Mouse (Mus musculus) cerebellum, postnatal 4 days (tissue): Measurements from ENCODE around the gene Arhgef3.
A peak's percentile ranks its signal among the peaks of the same experiment; 100 is the strongest.

Source experiments
- DNase-seq, 2 experiments: peaks; one replicate each; pipeline ENCODE4 v3.0.0; 2022; ENCODE audit warnings: low spot score in 2 of 2, mixed read lengths in 1 of 2

The Arhgef3 gene

GRCm38 (mm10) chr14:27411492-27411891 is 296.8 kb downstream of the Arhgef3 start:
- DNase-seq, result no peak

DNA sequence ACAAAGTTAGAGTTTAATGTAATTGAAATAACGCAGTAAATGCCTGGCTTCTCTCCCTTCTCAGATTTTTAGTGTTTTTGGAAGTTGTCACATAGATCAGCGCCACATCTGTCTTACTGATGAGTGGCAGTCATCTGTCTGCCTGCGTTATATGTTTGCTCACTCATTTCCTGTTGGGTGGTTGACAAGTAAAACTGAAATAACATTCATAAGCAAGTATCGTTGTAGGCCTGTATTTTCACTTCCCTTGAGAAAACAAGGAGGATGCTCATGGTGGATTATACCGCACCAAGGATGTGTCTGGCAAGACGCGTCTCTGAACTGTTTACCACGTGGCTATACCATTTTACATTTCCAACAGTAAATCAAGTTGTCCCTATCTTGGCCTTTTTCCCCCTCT is 298.0 kb downstream of the Arhgef3 start:
- DNase-seq, result no peak

DNA sequence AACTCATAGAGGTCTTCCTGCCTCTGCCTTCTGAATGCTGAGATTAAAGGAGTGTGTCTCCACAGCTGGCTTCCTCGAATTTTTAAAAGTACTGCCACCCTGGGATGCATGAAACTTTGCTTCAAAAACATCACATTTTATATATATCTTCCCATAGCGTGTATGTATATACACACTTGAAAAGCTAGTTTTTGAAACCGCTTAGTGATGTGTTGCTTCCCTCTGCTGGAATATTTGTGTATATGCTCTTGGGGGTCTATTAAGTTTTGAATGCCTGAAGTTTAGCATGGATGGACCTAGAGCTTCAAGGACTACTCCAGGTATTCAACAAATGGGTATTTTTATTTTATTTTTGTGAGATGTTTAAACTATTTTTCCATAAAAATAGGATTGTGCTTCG is 299.3 kb downstream of the Arhgef3 start:
- no peak for DNase-seq

- DNase-seq, result no peak
Measured at GRCm38 (mm10) chr14:27420816-27421215, 306.1 kb downstream of the Arhgef3 start.

DNA sequence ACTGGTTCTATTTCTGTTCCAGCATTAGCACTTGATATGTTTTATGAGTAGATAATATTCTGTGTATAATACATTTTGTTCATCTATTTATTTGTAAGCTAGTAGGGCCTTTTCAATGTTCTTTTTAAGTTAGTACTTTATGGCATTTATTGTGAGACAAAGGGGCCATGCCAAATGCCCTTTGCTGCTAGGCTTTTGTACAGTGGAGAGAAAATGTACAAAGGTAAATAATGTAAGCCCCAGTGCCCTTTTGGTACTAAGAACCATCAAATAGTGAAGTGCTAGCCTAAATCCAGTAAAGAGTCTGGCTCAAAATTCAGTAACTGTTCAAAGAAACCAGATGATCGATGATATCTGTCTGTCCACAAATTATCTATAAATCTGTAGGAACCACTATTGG is 307.6 kb downstream of the Arhgef3 start:
- DNase-seq, result no peak

- DNase-seq, result peak; percentile 84 to 94
Measured at GRCm38 (mm10) chr14:27428573-27428972, 313.9 kb downstream of the Arhgef3 start, which contains the start of gene Fam208a. Gene Fam208a (plus strand): TSS chr14:27428834.

DNA sequence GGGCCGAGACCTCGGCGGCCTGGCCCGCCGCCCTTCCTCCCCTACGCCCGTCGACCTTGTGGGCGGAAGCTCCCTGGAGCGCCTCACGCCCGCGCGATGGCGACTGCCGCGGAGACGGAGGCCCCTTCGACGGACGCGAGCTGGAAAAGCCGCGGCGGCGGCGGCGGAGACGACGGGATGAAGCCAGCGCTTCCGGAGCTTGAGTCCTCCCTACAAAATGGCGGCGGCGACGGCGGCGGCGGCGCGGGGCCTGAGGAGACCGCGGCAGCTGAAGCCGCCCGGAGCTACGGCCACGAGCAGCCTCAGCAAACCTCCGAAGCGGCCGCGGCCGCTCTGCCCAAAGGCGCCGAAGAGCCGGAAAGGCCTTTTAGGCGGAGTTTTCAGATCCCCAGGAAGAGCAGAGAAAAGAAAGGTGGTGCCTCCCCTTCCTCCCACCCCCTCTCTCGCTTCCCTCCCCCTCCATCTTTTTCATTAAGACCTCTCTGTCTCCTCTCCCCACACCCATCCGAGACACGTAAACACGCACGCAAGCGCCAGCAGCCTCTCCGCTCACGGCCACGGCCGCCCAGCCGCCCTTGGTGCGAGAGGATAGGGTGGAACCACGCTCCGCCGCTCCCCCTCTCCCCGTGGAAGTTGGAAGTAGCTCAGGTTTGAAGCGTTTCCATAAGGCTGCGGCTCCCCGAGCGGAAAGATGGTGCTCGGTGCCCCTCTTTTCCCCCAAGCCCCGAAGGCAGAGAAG is 314.4 kb downstream of the Arhgef3 start:
- peak; percentile 61 to 79 for DNase-seq

GRCm38 (mm10) chr14:27430280-27430679 is 315.6 kb downstream of the Arhgef3 start:
- no peak for DNase-seq

GRCm38 (mm10) chr14:27432064-27432463 is 317.4 kb downstream of the Arhgef3 start:
- DNase-seq, result no peak

DNA sequence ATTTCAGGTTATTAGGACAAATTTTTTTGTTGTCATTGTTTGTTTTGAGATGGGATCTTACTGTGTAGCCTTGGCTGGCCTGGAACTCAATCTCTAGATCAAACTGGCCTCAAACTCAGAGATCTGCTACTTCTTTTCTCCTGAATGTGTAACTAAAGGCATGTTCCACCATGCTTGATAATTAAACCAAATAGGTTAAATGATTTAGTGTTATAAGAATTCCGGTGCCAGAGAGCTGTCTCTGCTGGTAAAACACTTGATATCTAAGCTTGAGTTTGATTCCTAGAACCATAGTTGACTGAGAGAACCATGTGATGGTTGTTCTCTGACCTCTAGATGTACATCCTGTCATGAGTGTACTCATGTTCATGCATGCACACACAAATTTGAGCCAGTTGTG is 321.4 kb downstream of the Arhgef3 start:
- no peak for DNase-seq

DNA sequence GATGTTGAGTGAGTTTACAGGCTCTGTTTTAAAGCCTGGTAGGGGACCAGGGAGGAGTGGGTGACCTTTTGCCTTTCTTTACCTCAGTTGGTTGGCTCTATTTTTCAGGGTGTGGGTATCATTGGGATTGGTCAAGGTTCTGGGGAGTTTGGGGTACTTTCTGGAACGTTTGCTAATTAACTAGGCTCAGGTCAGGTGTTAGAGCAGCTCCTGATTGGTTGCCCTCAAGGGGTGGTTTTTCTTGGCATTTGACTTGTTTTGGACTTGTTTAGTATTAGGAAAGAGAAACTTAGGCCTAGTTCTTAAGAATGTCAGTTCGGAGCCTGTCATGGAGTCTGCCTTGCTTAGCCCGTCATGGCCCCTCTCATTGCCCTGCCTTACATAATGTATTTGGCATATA is 322.1 kb downstream of the Arhgef3 start:
- DNase-seq, result no peak

GRCm38 (mm10) chr14:27440921-27441320 is 326.2 kb downstream of the Arhgef3 start:
- no peak for DNase-seq

DNA sequence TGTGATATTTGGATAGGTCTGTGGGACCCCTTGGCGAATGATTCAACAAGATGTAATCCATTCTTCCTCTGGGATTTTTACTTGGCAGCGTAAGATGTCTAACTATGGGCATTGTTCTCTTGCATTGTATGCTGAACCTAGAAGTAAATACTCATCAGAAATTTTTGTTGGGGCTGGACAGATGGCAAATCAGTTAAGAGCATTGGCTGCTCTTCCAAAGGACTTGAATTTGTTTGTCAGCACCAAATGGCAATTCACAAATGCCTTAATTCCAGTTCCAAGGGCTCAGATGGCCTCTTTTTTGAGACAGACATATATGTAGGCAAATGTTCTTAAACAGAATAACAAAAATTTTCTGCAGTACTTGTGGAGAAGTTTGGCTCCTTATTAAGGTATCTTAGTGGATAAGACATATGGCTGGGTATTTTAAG is 330.2 kb downstream of the Arhgef3 start:
- DNase-seq, result no peak

GRCm38 (mm10) chr14:27446963-27447362 is 332.3 kb downstream of the Arhgef3 start:
- DNase-seq, result no peak
